Mouse (Mus musculus): ENCODE data around the gene Gpr68. TPM values are rescaled to one million over a fixed set of nuclear protein-coding genes. Genes with fewer than 3 reads are reported as not detected.
A peak's percentile ranks its signal among the peaks of the same experiment; 100 is the strongest.

Gene Gpr68
- polyA plus RNA-seq, 1 experiment: 11.0 TPM

DNA sequence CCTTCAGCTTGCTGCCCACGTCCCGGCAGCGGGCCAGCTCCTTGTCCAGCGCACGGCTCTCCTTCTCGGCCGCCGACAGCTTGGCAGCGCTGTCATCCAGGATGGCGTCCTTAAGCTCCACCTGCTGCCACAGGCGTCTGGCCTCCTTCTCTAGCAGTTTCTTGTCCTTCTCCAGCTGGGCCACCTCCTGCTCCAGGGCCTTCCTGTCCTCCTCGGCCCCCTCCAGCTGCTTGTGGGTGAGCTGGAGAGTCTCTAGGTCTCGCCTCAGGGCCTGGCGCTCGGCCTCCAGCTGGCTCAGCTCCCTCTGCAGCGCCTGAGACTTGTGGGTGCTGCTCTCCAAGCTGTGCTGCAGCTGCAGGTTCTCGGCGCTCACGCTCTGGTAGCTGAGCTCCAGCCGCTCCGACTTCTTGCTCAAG, 36.9 kb upstream of the Gpr68 start:
- Histone ChIP-seq H3K4me1 (ENCODE audit: control insufficient read depth, insufficient read depth, low read length) (no peaks in the 10 kb centered on the region), H3K4me3 (ENCODE audit: insufficient read depth, low read length) (no peak overlapping the region), H3K27ac (ENCODE audit: insufficient read depth, low read length) (no peak overlapping the region)
- TF ChIP-seq CTCF (IDR thresholded peaks at IDR 0.05; ENCODE audit: extremely low read depth, insufficient read depth, low read length) (no peak), POLR2A (IDR thresholded peaks at IDR 0.05; ENCODE audit: extremely low read depth, insufficient read depth, low read length) (no peak)

DNA sequence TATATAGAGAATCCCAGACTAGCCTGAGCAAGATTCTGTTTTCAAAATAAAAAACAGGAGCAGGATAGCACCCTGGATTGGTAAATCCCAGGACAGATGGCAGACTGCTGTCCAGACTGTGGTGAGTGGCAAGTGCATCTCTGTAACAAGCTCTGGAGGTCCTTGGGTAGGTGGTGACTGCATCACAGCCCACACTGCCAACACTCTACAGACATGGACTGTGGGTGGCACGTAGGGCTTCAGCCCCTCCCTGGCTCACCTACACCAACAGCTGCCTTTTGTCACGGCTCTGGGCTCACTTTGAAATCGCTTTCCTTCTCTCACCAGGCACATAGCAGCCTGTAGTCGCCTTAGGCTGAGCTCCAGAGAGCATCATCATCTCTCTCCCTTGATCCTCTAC, 35.1 kb upstream of the Gpr68 start:
- TF ChIP-seq POLR2A (IDR thresholded peaks at IDR 0.05; ENCODE audit: extremely low read depth, insufficient read depth, low read length): no peak
- no peak for TF ChIP-seq CTCF (IDR thresholded peaks at IDR 0.05; ENCODE audit: extremely low read depth, insufficient read depth, low read length)
- H3K4me1 ChIP-seq (ENCODE audit: control insufficient read depth, insufficient read depth, low read length): no peaks in the 10 kb centered on the region
- H3K27ac ChIP-seq (ENCODE audit: insufficient read depth, low read length): no peak overlapping the region
- H3K4me3 ChIP-seq (ENCODE audit: insufficient read depth, low read length): no peak overlapping the region

DNA sequence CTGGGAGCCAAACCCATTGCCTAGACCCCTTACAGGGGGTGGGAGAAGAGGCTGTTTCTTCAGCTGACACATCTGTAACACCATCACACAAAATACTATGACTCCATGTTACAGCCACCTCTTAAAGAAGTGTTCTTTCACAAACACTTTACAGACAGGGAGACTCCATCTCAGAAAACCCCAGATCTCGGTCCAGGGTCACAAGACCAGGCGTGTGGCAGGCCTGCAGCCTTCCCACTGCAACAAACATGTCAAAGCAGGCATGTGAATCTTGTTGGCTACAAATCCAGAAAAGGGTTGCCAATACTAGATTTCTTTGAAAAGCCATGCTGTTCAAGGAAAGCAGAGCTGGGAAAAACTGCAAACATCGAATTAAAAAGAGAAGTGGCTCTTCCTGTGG, 33.4 kb upstream of the Gpr68 start:
- TF ChIP-seq POLR2A (IDR thresholded peaks at IDR 0.05; ENCODE audit: extremely low read depth, insufficient read depth, low read length) (no peak), CTCF (IDR thresholded peaks at IDR 0.05; ENCODE audit: extremely low read depth, insufficient read depth, low read length) (no peak)
- Histone ChIP-seq H3K27ac (ENCODE audit: insufficient read depth, low read length) (no peak overlapping the region), H3K4me3 (ENCODE audit: insufficient read depth, low read length) (no peak overlapping the region), H3K4me1 (ENCODE audit: control insufficient read depth, insufficient read depth, low read length) (no peaks in the 10 kb centered on the region)

DNA sequence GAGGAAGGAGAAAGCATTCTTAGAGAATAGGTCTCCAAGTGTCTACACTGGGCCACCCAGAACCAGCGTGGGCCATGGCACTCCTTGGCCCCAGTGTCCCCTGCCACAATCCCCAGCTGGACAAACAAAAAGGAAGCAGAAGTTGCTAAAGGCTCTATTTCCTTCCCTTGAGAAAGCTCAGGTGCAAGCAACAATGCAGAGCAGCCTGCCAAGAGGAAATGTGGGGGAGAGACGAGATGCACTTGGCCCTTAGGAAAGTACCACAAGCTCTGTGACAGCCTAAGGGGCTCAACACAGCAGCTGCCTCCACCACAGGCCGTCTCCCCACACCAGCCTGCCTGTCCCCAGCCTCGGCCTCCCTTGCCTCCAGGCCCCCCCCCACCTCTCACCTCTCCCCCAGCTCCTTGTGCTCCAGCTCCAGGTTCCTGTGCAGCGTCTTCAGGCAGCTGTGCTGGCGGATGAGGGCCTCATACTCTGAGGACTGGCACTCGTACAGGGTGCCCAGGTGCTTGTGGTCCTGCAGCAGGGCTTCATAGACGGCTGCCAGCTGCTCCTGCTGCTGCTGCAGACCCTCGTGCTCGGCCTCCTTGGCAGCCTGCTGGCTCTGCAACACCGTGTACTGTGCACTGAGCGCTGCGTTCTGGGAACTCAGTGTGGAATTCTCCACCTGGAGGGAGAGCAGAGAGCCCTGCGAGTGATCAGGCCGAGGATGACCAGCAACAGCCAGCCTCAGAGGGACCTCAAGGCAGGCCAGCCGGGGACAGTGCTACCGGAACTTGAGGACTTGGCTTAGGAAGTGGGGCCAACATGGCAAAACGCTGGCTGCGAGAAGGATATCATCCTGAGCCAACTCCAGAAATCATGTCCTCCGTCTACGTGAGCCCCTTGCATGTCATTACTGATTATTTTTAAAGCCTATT, 29.7 kb upstream of the Gpr68 start:
- H3K27ac ChIP-seq (ENCODE audit: insufficient read depth, low read length): no peak overlapping the region
- TF ChIP-seq CTCF (IDR thresholded peaks at IDR 0.05; ENCODE audit: extremely low read depth, insufficient read depth, low read length) (no peak), POLR2A (IDR thresholded peaks at IDR 0.05; ENCODE audit: extremely low read depth, insufficient read depth, low read length) (no peak)
- no peak overlapping the region for H3K4me3 ChIP-seq (ENCODE audit: insufficient read depth, low read length)
- no peaks in the 10 kb centered on the region for H3K4me1 ChIP-seq (ENCODE audit: control insufficient read depth, insufficient read depth, low read length)

DNA sequence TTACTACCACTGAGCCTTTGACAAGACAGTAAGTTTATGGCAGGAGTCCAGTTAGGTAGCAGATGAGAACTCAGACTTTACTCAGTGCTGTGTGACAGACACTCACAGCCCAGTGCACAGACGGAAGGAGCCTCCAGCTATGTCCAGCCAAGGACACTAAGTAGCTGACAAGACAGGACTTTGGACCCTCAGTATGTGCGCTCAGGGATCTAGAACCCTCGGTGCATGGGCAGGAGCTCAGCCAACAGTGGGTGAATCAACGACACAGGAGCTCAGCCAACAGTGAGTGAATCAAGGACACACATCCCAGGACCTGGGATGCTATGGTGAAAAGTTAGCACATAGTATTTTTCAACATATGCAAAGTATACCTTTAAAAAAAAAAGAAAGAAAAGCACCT, 28.7 kb upstream of the Gpr68 start:
- H3K4me3 ChIP-seq (ENCODE audit: insufficient read depth, low read length): no peak overlapping the region
- no peak overlapping the region for H3K27ac ChIP-seq (ENCODE audit: insufficient read depth, low read length)
- H3K4me1 ChIP-seq (ENCODE audit: control insufficient read depth, insufficient read depth, low read length): no peaks in the 10 kb centered on the region
- no peak for TF ChIP-seq POLR2A (IDR thresholded peaks at IDR 0.05; ENCODE audit: extremely low read depth, insufficient read depth, low read length)
- TF ChIP-seq CTCF (IDR thresholded peaks at IDR 0.05; ENCODE audit: extremely low read depth, insufficient read depth, low read length): no peak

DNA sequence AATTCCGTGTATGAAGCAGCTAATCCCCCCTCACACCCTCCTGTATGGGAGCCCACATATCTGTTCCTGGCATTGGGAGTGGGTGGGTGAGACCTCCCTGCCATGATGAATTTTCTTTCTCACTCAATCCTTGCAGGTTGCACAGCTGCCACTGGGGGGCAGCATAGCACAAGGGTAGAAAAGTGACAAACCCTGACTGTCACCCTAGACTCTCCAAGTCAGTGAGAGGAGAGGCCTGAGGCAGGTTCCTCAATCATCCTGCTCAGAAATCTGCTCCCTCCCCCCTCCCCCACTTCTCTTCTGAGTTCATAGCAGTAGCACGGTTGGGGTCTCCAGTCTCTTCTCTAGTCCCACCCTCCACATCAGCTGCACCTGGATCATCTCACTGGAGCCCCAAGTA, 28.1 kb upstream of the Gpr68 start:
- H3K27ac ChIP-seq (ENCODE audit: insufficient read depth, low read length): no peak overlapping the region
- H3K4me3 ChIP-seq (ENCODE audit: insufficient read depth, low read length): no peak overlapping the region
- H3K4me1 ChIP-seq (ENCODE audit: control insufficient read depth, insufficient read depth, low read length): no peaks in the 10 kb centered on the region
- peak; percentile 91 for TF ChIP-seq CTCF (IDR thresholded peaks at IDR 0.05; ENCODE audit: extremely low read depth, insufficient read depth, low read length)
- no peak for TF ChIP-seq POLR2A (IDR thresholded peaks at IDR 0.05; ENCODE audit: extremely low read depth, insufficient read depth, low read length)

DNA sequence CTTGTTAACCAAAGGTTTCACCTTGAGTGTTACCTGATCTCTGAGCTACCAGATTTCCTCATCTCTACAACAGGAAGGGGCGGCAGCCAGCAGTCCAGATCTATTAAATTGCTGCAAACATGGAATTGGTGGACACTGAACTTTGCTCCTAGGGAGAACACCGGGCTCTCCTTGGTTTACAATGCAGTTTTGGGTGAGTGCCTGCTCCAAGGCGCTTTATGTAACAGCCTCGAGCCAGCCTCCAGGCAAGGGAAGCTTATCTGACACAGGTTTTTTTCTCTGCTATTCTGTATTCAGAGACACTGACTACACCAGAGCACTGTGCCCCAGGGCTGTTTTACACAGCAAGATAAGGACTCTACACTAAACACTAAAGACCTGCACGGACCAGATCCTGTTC, 26.8 kb upstream of the Gpr68 start:
- Histone ChIP-seq H3K4me1 (ENCODE audit: control insufficient read depth, insufficient read depth, low read length) (no peaks in the 10 kb centered on the region), H3K27ac (ENCODE audit: insufficient read depth, low read length) (no peak overlapping the region), H3K4me3 (ENCODE audit: insufficient read depth, low read length) (no peak overlapping the region)
- TF ChIP-seq CTCF (IDR thresholded peaks at IDR 0.05; ENCODE audit: extremely low read depth, insufficient read depth, low read length) (no peak), POLR2A (IDR thresholded peaks at IDR 0.05; ENCODE audit: extremely low read depth, insufficient read depth, low read length) (no peak)

DNA sequence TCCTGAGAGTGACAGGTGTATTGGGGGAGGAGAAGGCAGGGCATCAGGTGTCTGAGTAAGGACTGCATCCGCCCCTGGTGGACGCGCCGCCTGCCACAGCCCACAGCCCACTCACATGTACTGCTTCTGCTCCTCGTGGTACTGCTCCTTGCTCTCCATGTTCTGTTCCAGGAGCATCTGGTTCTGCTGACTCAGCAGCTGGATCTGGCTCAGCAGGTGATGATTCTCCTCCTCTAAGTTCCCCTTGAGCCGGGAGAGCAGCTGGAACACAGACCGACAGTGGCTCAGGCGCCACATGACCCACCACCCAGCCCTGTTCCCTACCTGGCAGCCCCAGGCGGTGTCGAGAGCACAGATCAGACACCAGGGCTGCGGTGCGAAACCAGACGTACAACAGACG, 23.7 kb upstream of the Gpr68 start:
- Histone ChIP-seq H3K4me3 (ENCODE audit: insufficient read depth, low read length) (no peak overlapping the region), H3K27ac (ENCODE audit: insufficient read depth, low read length) (no peak overlapping the region), H3K4me1 (ENCODE audit: control insufficient read depth, insufficient read depth, low read length) (no peaks in the 10 kb centered on the region)
- TF ChIP-seq POLR2A (IDR thresholded peaks at IDR 0.05; ENCODE audit: extremely low read depth, insufficient read depth, low read length) (no peak), CTCF (IDR thresholded peaks at IDR 0.05; ENCODE audit: extremely low read depth, insufficient read depth, low read length) (no peak)

DNA sequence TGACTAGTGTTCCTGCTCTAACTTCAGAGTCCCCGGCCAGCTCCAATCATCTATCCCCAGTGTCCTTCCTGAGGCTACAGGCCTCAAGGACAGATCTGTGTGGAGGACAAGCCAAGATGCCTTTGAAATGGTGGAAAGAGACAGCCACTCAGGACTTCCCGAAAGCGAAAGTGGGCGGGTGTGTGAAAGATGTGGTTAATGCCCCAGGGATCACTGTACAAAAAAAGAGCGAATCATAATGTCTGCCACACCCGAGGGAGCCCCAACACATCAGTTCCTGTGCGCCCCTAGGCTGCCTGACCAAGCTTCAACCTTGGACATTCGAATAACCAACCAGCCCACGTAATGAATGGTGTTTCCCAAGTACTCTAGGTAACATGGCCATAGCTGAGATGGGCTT, 20.3 kb upstream of the Gpr68 start:
- no peak overlapping the region for H3K27ac ChIP-seq (ENCODE audit: insufficient read depth, low read length)
- H3K4me3 ChIP-seq (ENCODE audit: insufficient read depth, low read length): no peak overlapping the region
- no peaks in the 10 kb centered on the region for H3K4me1 ChIP-seq (ENCODE audit: control insufficient read depth, insufficient read depth, low read length)
- TF ChIP-seq CTCF (IDR thresholded peaks at IDR 0.05; ENCODE audit: extremely low read depth, insufficient read depth, low read length) (no peak), POLR2A (IDR thresholded peaks at IDR 0.05; ENCODE audit: extremely low read depth, insufficient read depth, low read length) (no peak)

Measured in cortical plate, adult 2 months (tissue).